Mouse (Mus musculus) heart, postnatal 0 days (tissue): ENCODE results near the gene Entpd2.

Experiments used
- CTCF ChIP-seq: IDR thresholded peaks from 2 replicates; pipeline ENCODE4 v1.5.1; 2016; ENCODE audit warnings: antibody characterized with exemption, control low read depth, low read depth
- EP300 ChIP-seq: IDR thresholded peaks from 2 replicates; pipeline ENCODE4 v1.6.1; 2016; ENCODE audit warnings: antibody characterized with exemption, low read depth

DNA sequence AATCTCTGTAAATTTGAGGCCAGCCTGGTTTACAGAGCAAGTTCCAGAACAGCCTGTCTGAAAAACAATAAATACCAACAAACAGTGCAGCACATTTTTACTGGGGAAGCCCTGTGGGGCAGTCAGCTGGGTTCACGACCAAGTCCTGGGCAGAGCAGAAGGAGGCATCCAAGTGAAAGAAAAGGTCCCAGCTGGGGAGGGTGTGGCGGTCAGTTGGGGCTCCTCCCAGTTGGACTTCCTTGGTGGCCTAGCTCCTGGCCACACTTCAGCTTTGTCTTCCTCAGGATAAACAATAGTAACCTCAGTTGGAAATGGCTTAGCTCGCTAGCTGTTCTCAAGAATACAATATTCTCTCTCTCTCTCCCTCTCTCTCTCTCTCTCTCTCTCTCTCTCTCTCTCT, 21.8 kb downstream of the Entpd2 start:
- TF ChIP-seq EP300, result no peak
- no peak for TF ChIP-seq CTCF
